Mouse (Mus musculus): ENCODE data around the gene Emilin1. TPM values are rescaled to one million over a fixed set of nuclear protein-coding genes. Genes with fewer than 3 reads are reported as not detected.

Gene Emilin1
- polyA plus RNA-seq, 1 experiment from 2014 or later = 125 TPM

- peak overlapping the region; percentile 83; the same call in 1 of the 2 replicates for H3K27ac ChIP-seq
- ATAC-seq (replicated peaks; ENCODE audit: insufficient number of reproducible peaks, insufficient read depth, low FRiP score, low read depth) = no peak
- H3K4me3 ChIP-seq = peak overlapping the region; percentile 75
- WGBS = 52% methylated on average over 4 of the region's 4 CpGs
- 0 out of 2 replicates have a peak, but pooled peaks cover 9% of the 10 kb centered on the region for H3K27me3 ChIP-seq
- H3K36me3 ChIP-seq = peaks cover 20% of the 10 kb centered on the region
- peaks cover 20% of the 10 kb centered on the region for H3K4me1 ChIP-seq (replicated peaks)
- no peaks in the 10 kb centered on the region for H3K9me3 ChIP-seq (replicated peaks)
- H3K9ac ChIP-seq = peak overlapping the region; percentile 69
- H3K4me2 ChIP-seq = peak overlapping the region; percentile 91
Observed at GRCm38 (mm10) chr5:30950451-30950850, 37.2 kb downstream of the Emilin1 start.

- Histone ChIP-seq H3K4me2 (0 out of 2 replicates have a peak overlapping the region, but pooled peaks have one; percentile 91), H3K4me1 (replicated peaks) (peaks cover 18% of the 10 kb centered on the region), H3K36me3 (peaks cover 25% of the 10 kb centered on the region), H3K9me3 (replicated peaks) (no peaks in the 10 kb centered on the region), H3K4me3 (no peak overlapping the region; the same call in 1 of the 2 replicates), H3K27me3 (0 out of 2 replicates have a peak, but pooled peaks cover 4% of the 10 kb centered on the region), H3K9ac (no peak overlapping the region), H3K27ac (no peak overlapping the region)
- WGBS = 78% methylated on average over 2 of the region's 2 CpGs
- no peak for ATAC-seq (replicated peaks; ENCODE audit: insufficient number of reproducible peaks, insufficient read depth, low FRiP score, low read depth)
Observed at GRCm38 (mm10) chr5:30950922-30951321, 37.7 kb downstream of the Emilin1 start.

DNA sequence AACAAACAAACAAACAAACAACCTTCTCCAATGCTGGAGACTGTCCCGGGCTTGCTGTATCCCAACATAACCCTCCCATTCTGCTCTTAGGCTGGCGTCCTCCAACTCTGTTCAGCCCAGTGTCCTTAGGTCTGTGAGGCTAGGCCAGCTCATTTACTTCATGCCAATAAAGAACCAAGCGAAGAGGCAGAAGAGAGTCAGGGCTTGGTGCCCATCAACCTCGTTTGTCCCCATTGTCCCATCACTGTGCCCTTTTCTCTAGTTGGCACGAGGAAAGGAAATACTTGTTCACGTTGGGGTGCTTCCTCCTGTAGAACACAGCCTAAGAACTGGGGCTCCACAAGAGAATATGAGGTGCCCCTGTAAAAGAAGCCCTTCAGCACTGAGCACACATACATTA, 38.5 kb downstream of the Emilin1 start:
- Histone ChIP-seq H3K36me3 (peaks cover 27% of the 10 kb centered on the region), H3K4me2 (no peak overlapping the region), H3K9me3 (replicated peaks) (no peaks in the 10 kb centered on the region), H3K4me1 (replicated peaks) (peaks cover 18% of the 10 kb centered on the region), H3K4me3 (no peak overlapping the region), H3K9ac (no peak overlapping the region), H3K27ac (no peak overlapping the region), H3K27me3 (no peaks in the 10 kb centered on the region)
- no peak for ATAC-seq (replicated peaks; ENCODE audit: insufficient number of reproducible peaks, insufficient read depth, low FRiP score, low read depth)
- 75% methylated on average over 6 of the region's 6 CpGs for WGBS

GRCm38 (mm10) chr5:30952551-30952950, 39.3 kb downstream of the Emilin1 start:
- H3K4me1 ChIP-seq (replicated peaks) = peaks cover 18% of the 10 kb centered on the region
- H3K27ac ChIP-seq = no peak overlapping the region
- H3K9me3 ChIP-seq (replicated peaks) = no peaks in the 10 kb centered on the region
- no peak for ATAC-seq (replicated peaks; ENCODE audit: insufficient number of reproducible peaks, insufficient read depth, low FRiP score, low read depth)
- WGBS = 82% methylated on average over 5 of the region's 5 CpGs
- no peak overlapping the region for H3K4me3 ChIP-seq
- H3K4me2 ChIP-seq = no peak overlapping the region
- no peak overlapping the region for H3K9ac ChIP-seq
- no peaks in the 10 kb centered on the region for H3K27me3 ChIP-seq
- H3K36me3 ChIP-seq = peaks cover 30% of the 10 kb centered on the region

GRCm38 (mm10) chr5:30954065-30954464, 40.9 kb downstream of the Emilin1 start:
- Histone ChIP-seq H3K9ac (no peak overlapping the region), H3K4me1 (replicated peaks) (peaks cover 30% of the 10 kb centered on the region), H3K4me2 (no peak overlapping the region), H3K27me3 (no peaks in the 10 kb centered on the region), H3K4me3 (no peak overlapping the region), H3K36me3 (peaks cover 39% of the 10 kb centered on the region), H3K27ac (no peak overlapping the region), H3K9me3 (replicated peaks) (no peaks in the 10 kb centered on the region)
- 94% methylated on average over 6 of the region's 6 CpGs for whole genome bisulfite sequencing
- ATAC-seq (replicated peaks; ENCODE audit: insufficient number of reproducible peaks, insufficient read depth, low FRiP score, low read depth) = no peak

GRCm38 (mm10) chr5:30954556-30954955, 41.4 kb downstream of the Emilin1 start:
- peaks cover 39% of the 10 kb centered on the region for H3K36me3 ChIP-seq
- ATAC-seq (replicated peaks; ENCODE audit: insufficient number of reproducible peaks, insufficient read depth, low FRiP score, low read depth) = no peak
- WGBS = 94% methylated on average over 9 of the region's 9 CpGs

GRCm38 (mm10) chr5:30955751-30956150, 42.5 kb downstream of the Emilin1 start:
- H3K4me2 ChIP-seq = no peak overlapping the region
- no peak overlapping the region for H3K27ac ChIP-seq
- no peak overlapping the region for H3K9ac ChIP-seq
- no peaks in the 10 kb centered on the region for H3K9me3 ChIP-seq (replicated peaks)
- H3K27me3 ChIP-seq = no peaks in the 10 kb centered on the region
- H3K4me1 ChIP-seq (replicated peaks) = peaks cover 26% of the 10 kb centered on the region
- H3K36me3 ChIP-seq = peaks cover 39% of the 10 kb centered on the region
- no peak overlapping the region for H3K4me3 ChIP-seq
- no peak for ATAC-seq (replicated peaks; ENCODE audit: insufficient number of reproducible peaks, insufficient read depth, low FRiP score, low read depth)
- 93% methylated on average over 6 of the region's 6 CpGs for WGBS

More at GRCm38 (mm10) chr5:30954556-30954955, 41.4 kb downstream of the Emilin1 start:
- no peak overlapping the region for H3K27ac ChIP-seq
- no peak overlapping the region for H3K4me2 ChIP-seq
- H3K4me3 ChIP-seq = no peak overlapping the region
- H3K9ac ChIP-seq = no peak overlapping the region
- H3K9me3 ChIP-seq (replicated peaks) = no peaks in the 10 kb centered on the region
- H3K27me3 ChIP-seq = no peaks in the 10 kb centered on the region
- H3K4me1 ChIP-seq (replicated peaks) = peaks cover 30% of the 10 kb centered on the region

DNA sequence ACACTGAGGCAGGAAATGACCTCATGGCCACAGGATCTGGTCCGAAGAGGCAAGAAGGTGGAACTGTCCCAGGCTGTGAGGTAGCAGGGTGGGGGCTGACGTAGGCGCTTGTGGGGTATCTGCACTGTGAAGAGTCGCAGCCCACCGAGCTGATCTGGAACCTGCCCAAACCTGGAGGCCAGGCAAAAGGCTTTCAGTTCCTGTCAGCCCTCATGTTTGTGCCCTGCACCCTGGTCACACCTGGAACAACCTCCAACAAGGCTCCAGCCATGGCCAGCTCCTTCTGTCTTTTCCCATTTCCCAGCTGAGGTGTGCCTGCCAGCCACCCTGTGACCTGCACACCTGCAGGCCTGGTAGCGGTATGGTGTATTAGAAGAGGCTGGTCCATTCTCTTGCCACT, 44.7 kb downstream of the Emilin1 start:
- H3K4me3 ChIP-seq = no peak overlapping the region
- no peaks in the 10 kb centered on the region for H3K27me3 ChIP-seq
- H3K9ac ChIP-seq = no peak overlapping the region
- 94% methylated on average over 6 of the region's 6 CpGs for WGBS
- peaks cover 39% of the 10 kb centered on the region for H3K36me3 ChIP-seq
- H3K4me1 ChIP-seq (replicated peaks) = peaks cover 23% of the 10 kb centered on the region
- no peak overlapping the region for H3K4me2 ChIP-seq
- H3K27ac ChIP-seq = no peak overlapping the region
- no peak for ATAC-seq (replicated peaks; ENCODE audit: insufficient number of reproducible peaks, insufficient read depth, low FRiP score, low read depth)
- H3K9me3 ChIP-seq (replicated peaks) = no peaks in the 10 kb centered on the region

DNA sequence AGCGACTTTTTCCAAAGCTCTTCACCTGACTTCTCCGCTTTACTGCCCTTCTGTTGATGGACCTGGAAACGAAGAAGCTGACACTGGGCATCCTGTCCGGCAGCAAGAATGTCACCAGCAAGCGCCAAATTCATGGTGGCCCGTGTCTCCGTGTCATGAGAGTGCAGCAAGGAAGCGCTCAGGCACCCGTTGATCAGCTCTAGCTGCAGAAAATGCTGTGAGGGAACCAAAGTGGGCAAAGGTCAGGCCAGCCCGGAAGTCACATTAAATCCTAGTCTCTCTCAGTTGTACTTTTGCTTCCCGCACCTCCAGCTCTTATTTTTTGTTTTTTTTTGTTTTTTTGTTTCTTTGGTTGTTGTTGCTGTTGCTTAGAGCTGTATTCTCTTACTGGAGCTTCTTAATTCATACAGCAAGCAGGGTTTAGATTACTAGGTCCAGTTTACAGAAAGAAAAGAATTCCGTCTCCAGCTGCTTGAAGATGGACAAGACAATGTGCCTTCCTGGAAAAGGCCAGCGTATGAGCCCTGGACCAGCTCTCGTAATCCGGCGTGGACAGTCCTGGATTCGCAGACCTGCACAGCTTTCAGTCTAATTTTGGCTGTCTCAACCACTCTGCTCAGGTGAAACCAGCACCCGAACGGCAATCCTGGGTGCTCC, 46.1 kb downstream of the Emilin1 start:
- Histone ChIP-seq H3K9ac (peak overlapping the region; percentile 87), H3K4me3 (peak overlapping the region; percentile 85), H3K27ac (peak overlapping the region; percentile 92), H3K4me1 (replicated peaks) (peaks cover 23% of the 10 kb centered on the region), H3K36me3 (peaks cover 30% of the 10 kb centered on the region), H3K9me3 (replicated peaks) (no peaks in the 10 kb centered on the region), H3K4me2 (peak overlapping the region; percentile 90), H3K27me3 (no peaks in the 10 kb centered on the region)
- WGBS = 30% methylated on average over 19 of the region's 19 CpGs
- ATAC-seq (replicated peaks; ENCODE audit: insufficient number of reproducible peaks, insufficient read depth, low FRiP score, low read depth) = peak; percentile 15; the same call in 1 of the 2 replicates

DNA sequence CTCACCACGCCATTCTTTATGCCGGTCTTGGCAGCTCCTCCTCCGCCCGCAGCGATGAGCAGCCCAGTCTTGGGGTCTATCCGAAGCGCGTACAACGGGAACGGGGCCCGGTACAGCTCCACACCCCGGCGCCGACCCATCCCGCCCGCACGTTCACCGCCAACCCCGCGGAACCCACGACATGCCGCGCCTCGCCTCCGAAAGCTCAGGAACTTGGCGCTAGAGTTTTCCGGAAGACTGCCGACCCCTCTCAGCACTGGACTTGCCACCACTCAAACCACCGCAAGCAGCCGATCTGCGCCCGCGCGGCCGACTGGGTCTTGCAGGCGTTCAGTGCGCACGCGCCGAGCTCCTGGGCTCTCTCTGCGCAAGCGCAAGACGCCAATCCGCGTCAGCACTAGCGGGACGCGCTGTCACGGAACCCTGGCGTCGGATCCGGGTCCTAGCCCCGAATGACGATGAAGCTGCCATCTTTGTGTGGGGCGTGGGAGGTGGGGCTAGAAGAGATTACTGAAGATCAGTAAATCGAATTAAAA, 46.8 kb downstream of the Emilin1 start, which contains the start of gene Preb:
TSS of gene Preb (minus strand) at position 396 of the 536 bp plus-strand sequence.
- Histone ChIP-seq H3K4me1 (replicated peaks) (peaks cover 23% of the 10 kb centered on the region), H3K4me2 (peak within 1 kb of the TSS; percentile 90), H3K36me3 (peaks cover 23% of the 10 kb centered on the region), H3K9ac (peak within 1 kb of the TSS; percentile 87), H3K4me3 (peak within 1 kb of the TSS; percentile 85), H3K27me3 (no peaks in the 10 kb centered on the region), H3K9me3 (replicated peaks) (no peaks in the 10 kb centered on the region), H3K27ac (peak within 1 kb of the TSS; percentile 92)
- under 1% methylated on average over 56 of the region's 56 CpGs for WGBS
- ATAC-seq (replicated peaks; ENCODE audit: insufficient number of reproducible peaks, insufficient read depth, low FRiP score, low read depth) = peak; percentile 94

GRCm38 (mm10) chr5:30960814-30961213, 47.6 kb downstream of the Emilin1 start:
- Histone ChIP-seq H3K9ac (no peak overlapping the region), H3K27ac (peak overlapping the region; percentile 75; the same call in 1 of the 2 replicates)

More at GRCm38 (mm10) chr5:30960814-30961213, 47.6 kb downstream of the Emilin1 start:
- peak overlapping the region; percentile 85 for H3K4me3 ChIP-seq
- no peaks in the 10 kb centered on the region for H3K9me3 ChIP-seq (replicated peaks)
- peaks cover 16% of the 10 kb centered on the region for H3K36me3 ChIP-seq
- peak overlapping the region; percentile 90 for H3K4me2 ChIP-seq
- H3K4me1 ChIP-seq (replicated peaks) = peaks cover 23% of the 10 kb centered on the region
- 0 out of 2 replicates have a peak, but pooled peaks cover 5% of the 10 kb centered on the region for H3K27me3 ChIP-seq
- ATAC-seq (replicated peaks; ENCODE audit: insufficient number of reproducible peaks, insufficient read depth, low FRiP score, low read depth) = no peak
- WGBS = 84% methylated on average over 2 of the region's 2 CpGs
